Mouse (Mus musculus): ENCODE results near the gene Mfsd1.

Mfsd1 gene

GRCm38 (mm10) chr3:67643135-67643534 is 60.6 kb downstream of the Mfsd1 start:
- no peak for DNase-seq

GRCm38 (mm10) chr3:67645640-67646466 is 63.3 kb downstream of the Mfsd1 start:
- no peak for DNase-seq

All from lung, adult 18-20 months (tissue).